Mouse (Mus musculus) megakaryocyte, embryonic 14.5 days (primary cell): ENCODE data around the gene Miga2.

Experiments used
- FLI1 ChIP-seq: IDR thresholded peaks from 2 replicates; pipeline ENCODE4 v1.6.1; 2012; ENCODE audit warnings: low read length, inconsistent platforms, mixed read lengths
- GATA1 ChIP-seq: IDR thresholded peaks from 3 replicates; pipeline ENCODE4 v1.6.1; 2012; ENCODE audit warnings: mixed read lengths, low read length, inconsistent platforms, borderline replicate concordance

GRCm38 (mm10) chr2:30375893-30376292 lies 11.9 kb downstream of the Miga2 start:
- TF ChIP-seq GATA1 = no peak
- TF ChIP-seq FLI1 = no peak
